Mouse (Mus musculus) heart, embryonic 16.5 days (tissue): Measurements from ENCODE around the gene Klhl29. TPM values are rescaled to one million over a fixed set of nuclear protein-coding genes. Genes with fewer than 3 reads are reported as not detected.
"Not testable (repeated sequence)": the region's sequence is repeated elsewhere in the genome, so short reads cannot be mapped to it uniquely, and the experiment has no call there.

Experiments used
- ATAC-seq: fragments of 200-750 bp; cut with Nextera tagmentation; replicated peaks from 2 replicates; pipeline ENCODE4 v1.8.0; 2017; ENCODE audit warnings: moderate number of reproducible peaks; ENCODE audit not compliant: insufficient read depth, low FRiP score; ENCODE audit errors: extremely low read depth
- H3K27ac ChIP-seq: fragments of 300-500 bp; sonication (generic); 2 replicates; pipeline ENCODE4 v1.5.1; 2014; ENCODE audit warnings: mild to moderate bottlenecking, low read length, control low read depth, moderate library complexity
- H3K27me3 ChIP-seq: fragments of 300-500 bp; sonication (generic); 2 replicates; pipeline ENCODE4 v1.6.1; 2014; ENCODE audit warnings: low read length, mixed read lengths; ENCODE audit not compliant: control insufficient read depth, insufficient read depth
- H3K36me3 ChIP-seq: fragments of 300-500 bp; sonication (generic); 2 replicates; pipeline ENCODE4 v1.6.1; 2014; ENCODE audit not compliant: control insufficient read depth, insufficient read depth
- H3K4me1 ChIP-seq: fragments of 300-500 bp; sonication (generic); 2 replicates; pipeline ENCODE4 v1.6.1; 2014; ENCODE audit warnings: low read length, mixed read lengths; ENCODE audit not compliant: control insufficient read depth, insufficient read depth
- H3K4me2 ChIP-seq: fragments of 300-500 bp; sonication (generic); 2 replicates; pipeline ENCODE4 v1.6.1; 2014; ENCODE audit warnings: low read depth, mild to moderate bottlenecking, control low read depth, low read length
- H3K4me3 ChIP-seq: fragments of 300-500 bp; sonication (generic); 2 replicates; pipeline ENCODE4 v1.5.1; 2014; ENCODE audit warnings: mild to moderate bottlenecking, control low read depth, low read length
- H3K9ac ChIP-seq: fragments of 300-500 bp; sonication (generic); 2 replicates; pipeline ENCODE4 v1.6.1; 2014; ENCODE audit warnings: low read length, control low read depth
- H3K9me3 ChIP-seq: fragments of 300-500 bp; sonication (generic); replicated peaks from 2 replicates; pipeline ENCODE4 v1.6.1; 2016; ENCODE audit warnings: low read length; ENCODE audit not compliant: control insufficient read depth
- WGBS: fragments of 180-500 bp; shearing (Covaris S2); extraction: QIAGEN DNeasy Blood & Tissue Kit; methylation state at CpG from one replicate; pipeline ENCODE4 v1.1.7; 2014; 5-methylcytosine and 5-hydroxymethylcytosine counted together
- polyA plus RNA-seq: library from polyadenylated mRNA; unstranded; fragments of >200 nt; fragmentation: Nextera tagmentation; extraction: Ambion mirVana; gene quantifications from 2 replicates; pipeline ENCODE4 v1.2.1, GENCODE M21; 2015

Gene Klhl29
- polyA plus RNA-seq, 1 experiment from 2014 or later: 0.25 TPM

DNA sequence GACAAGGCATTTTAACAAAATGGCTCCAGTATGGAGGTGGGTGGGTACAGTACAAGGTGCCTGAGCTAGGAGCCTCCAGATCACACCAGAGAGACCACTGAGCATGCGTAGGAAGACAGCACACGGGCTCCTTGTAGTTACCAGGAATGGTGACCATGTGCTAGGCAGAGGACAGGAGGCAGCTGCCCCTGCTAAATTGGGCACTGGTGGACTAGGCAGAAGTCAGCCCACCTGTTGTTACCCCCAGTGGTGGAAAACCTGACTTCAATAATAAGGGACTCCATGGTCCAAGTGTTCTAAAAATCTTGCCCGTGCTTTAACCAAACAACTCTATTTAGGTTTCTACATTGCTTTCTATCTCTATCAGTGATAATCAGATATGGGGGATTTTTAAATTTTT, 10.6 kb downstream of the Klhl29 start:
- Histone ChIP-seq H3K36me3 (no peaks in the 10 kb centered on the region), H3K4me2 (no peak overlapping the region), H3K9ac (no peak overlapping the region), H3K4me1 (no peaks in the 10 kb centered on the region), H3K27me3 (no peaks in the 10 kb centered on the region; the same call in 1 of the 2 replicates), H3K27ac (no peak overlapping the region), H3K9me3 (no peaks in the 10 kb centered on the region), H3K4me3 (no peak overlapping the region)
- WGBS: 84% methylated on average over 3 of the region's 3 CpGs
- no peak for ATAC-seq

DNA sequence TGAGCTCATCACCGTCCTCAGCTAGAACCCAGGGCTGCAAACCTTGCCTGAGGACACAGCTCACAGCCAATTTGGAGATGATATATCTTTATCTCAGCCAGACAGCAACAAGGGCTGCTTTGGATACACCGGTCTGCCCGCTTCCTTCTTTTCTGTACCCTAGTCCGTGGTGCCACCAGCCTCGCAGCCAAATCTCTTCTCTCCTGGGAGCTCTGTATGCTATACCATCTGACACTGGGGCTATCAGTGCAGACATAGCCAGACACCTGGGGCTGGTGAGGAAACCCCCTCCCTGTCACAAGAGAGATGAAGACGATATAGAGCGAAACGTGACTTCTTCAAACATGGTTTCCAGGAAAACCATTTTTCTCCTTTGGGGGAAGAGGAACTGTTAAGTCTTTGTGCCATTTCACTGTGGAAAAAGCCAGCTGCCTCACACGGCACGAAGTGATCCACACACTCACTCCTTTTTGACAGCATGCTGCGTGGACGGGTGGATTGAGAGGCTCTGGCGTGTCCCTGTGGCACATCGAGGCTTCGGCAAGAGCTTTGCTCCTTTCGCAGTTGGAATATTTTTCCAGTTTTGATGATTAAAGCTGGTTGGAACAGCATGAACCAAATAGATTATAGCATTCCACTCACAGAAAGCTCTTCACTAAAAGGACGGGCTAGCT, 11.4 kb downstream of the Klhl29 start:
- no peaks in the 10 kb centered on the region for H3K4me1 ChIP-seq
- H3K36me3 ChIP-seq: no peaks in the 10 kb centered on the region
- ATAC-seq: no peak
- H3K4me3 ChIP-seq: no peak overlapping the region
- H3K27me3 ChIP-seq: no peaks in the 10 kb centered on the region; the same call in 1 of the 2 replicates
- WGBS: 80% methylated on average over 17 of the region's 17 CpGs
- no peaks in the 10 kb centered on the region for H3K9me3 ChIP-seq
- no peak overlapping the region for H3K27ac ChIP-seq
- no peak overlapping the region for H3K4me2 ChIP-seq
- no peak overlapping the region for H3K9ac ChIP-seq

DNA sequence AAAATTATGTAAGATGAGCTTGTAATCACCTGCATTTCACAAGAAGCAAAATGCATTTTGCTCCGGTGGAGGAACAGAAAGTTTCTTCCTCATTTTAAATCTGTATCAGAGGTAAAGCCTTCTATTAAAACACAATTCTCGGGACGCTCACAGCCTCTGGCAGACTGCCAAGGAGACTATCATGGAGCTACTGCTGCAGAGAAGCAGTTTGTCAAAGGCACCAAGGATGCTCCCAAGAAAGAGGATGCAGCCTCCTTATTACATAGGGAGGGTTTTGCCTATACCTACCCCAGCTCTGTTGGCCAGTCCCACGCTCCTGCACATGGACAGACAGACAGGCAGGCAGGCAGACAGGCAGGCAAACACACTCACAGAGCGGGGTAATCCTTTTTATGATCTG, 16.4 kb downstream of the Klhl29 start:
- Histone ChIP-seq H3K4me1 (no peaks in the 10 kb centered on the region), H3K4me2 (no peak overlapping the region), H3K36me3 (no peaks in the 10 kb centered on the region), H3K27me3 (no peaks in the 10 kb centered on the region), H3K9ac (no peak overlapping the region), H3K9me3 (no peaks in the 10 kb centered on the region), H3K4me3 (no peak overlapping the region), H3K27ac (no peak overlapping the region)
- 30% methylated on average over 5 of the region's 5 CpGs for WGBS
- no peak for ATAC-seq

DNA sequence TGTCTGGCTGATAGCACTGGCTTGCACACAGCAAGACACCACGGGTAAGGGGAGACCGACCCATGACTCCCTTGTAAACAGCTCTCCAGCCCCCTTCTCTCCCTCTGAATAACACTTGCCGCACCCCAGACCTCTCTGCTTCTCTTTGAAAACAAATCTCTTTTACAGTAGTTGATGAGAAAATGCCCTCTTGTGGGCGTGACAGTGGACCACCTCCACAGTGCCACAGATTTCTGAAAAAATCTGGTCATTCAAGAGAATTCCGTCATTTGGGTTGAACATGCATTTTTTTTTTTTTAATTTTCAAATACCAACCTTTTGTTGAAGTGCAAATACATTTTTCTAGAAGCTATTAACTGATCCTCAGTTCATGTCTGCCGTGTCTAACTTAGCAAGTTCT, 17.0 kb downstream of the Klhl29 start:
- Histone ChIP-seq H3K27ac (no peak overlapping the region), H3K4me3 (no peak overlapping the region), H3K36me3 (no peaks in the 10 kb centered on the region), H3K27me3 (no peaks in the 10 kb centered on the region), H3K4me1 (no peaks in the 10 kb centered on the region), H3K4me2 (no peak overlapping the region), H3K9me3 (no peaks in the 10 kb centered on the region), H3K9ac (no peak overlapping the region)
- ATAC-seq: no peak
- WGBS: 53% methylated on average over 6 of the region's 6 CpGs

DNA sequence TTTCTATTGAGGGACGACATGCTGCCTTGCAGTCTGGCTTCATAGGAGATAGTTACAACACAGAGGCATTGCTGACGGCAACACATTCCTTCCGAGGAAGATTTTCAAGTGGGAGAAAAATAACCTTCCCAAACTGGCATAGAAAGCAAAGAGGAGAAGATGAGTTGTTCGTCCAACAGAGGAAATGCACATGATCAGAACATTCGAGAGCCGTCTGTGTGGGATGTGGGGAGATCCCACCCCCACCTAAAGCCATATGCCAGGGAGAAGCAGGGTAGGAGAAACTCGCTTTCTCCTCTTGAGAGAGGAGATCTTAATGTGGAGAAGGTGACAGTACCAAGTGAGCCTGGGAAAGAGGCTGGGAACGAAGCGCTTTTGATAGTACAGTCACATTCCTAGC, 22.1 kb downstream of the Klhl29 start:
- H3K4me3 ChIP-seq: no peak overlapping the region
- no peak overlapping the region for H3K27ac ChIP-seq
- WGBS: 63% methylated on average over 9 of the region's 9 CpGs
- no peaks in the 10 kb centered on the region for H3K36me3 ChIP-seq
- H3K4me1 ChIP-seq: peaks cover 7% of the 10 kb centered on the region; the same call in 1 of the 2 replicates
- no peaks in the 10 kb centered on the region for H3K9me3 ChIP-seq
- no peak overlapping the region for H3K9ac ChIP-seq
- ATAC-seq: no peak
- H3K4me2 ChIP-seq: no peak overlapping the region
- H3K27me3 ChIP-seq: no peaks in the 10 kb centered on the region

DNA sequence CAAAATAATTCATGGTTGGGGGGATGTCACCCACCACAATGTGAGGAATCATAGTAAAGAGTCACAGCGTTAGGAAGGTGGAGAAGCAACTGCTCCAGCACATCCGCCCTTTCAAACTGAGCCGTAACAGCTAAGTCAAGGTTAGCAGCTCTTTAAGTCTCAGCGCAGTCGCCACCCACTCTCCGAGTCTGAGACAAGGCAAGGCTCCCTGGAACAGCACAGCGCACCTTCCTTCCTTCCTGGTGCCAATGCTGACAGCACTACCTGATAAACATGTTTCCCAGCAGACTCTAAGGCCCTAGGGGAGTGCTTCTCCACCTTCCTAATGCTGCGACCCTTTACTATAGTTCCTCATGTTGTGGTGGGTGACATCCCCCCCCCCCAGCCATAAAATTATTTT, 22.7 kb downstream of the Klhl29 start:
- Histone ChIP-seq H3K27ac (no peak overlapping the region), H3K4me3 (no peak overlapping the region), H3K4me1 (peaks cover 9% of the 10 kb centered on the region; the same call in 1 of the 2 replicates), H3K4me2 (no peak overlapping the region), H3K9ac (no peak overlapping the region), H3K27me3 (no peaks in the 10 kb centered on the region), H3K9me3 (no peaks in the 10 kb centered on the region), H3K36me3 (no peaks in the 10 kb centered on the region)
- ATAC-seq: no peak
- 81% methylated on average over 8 of the region's 8 CpGs for WGBS

DNA sequence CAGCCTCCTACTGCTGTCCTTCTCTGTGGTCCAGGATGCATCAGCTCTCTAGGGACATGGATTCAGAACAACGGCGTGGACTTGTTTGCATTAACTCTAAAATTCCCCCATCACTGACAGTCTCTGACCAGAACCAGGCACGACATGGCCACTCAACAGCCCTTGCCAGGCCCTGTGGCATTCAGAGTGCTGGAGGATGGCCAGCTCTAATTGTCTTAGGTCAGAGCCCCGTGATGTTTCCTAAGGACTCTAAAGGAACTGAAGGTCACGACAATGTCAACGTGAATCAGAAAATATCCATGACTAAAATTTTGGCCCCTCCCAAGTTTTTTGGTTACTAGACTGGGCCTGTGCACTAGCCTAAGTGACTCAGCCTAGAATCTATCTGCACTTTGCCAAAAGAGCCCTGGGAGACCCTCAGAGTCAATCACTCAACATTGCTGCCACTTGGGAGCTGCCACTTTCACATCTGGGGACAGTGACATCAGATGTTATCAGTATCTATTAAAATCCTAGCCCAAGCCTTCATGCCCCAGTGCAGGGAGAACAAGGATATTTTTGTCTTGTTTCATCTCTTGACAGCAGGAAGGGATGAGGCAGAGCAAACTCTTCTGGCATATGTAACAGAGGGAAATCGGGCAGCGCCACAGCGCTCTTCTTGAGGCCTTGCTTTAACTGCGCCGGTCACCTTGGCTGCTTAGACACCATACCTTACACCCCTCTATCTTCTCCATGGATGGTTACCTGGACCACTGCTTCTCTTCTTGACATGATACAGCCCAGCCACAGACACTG, 24.8 kb downstream of the Klhl29 start:
- Histone ChIP-seq H3K4me3 (no peak overlapping the region), H3K9me3 (no peaks in the 10 kb centered on the region), H3K4me2 (no peak overlapping the region), H3K36me3 (no peaks in the 10 kb centered on the region), H3K4me1 (peaks cover 12% of the 10 kb centered on the region), H3K27me3 (no peaks in the 10 kb centered on the region), H3K9ac (no peak overlapping the region), H3K27ac (no peak overlapping the region)
- ATAC-seq: no peak
- WGBS: 60% methylated on average over 11 of the region's 11 CpGs

DNA sequence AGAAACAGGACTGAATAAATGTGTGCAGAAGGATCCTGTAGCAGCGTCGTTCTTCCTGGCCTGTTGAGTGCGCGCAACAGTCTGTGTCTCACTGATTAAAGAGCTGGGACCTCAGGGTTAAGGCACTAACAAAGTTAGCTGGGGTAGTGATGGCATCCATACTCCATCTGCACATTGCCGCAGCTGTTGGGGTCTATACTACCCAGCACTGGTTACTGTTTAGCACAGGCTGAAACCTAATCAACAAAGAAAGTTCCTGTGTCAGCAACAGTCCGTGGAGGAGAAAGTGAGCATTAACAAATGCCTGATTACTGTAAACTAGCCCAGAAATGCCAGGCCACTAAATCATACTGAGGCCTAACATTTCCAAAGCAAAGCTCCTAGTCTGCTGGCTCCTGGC, 30.4 kb downstream of the Klhl29 start:
- Histone ChIP-seq H3K4me3 (no peak overlapping the region), H3K9ac (no peak overlapping the region), H3K9me3 (no peaks in the 10 kb centered on the region), H3K27me3 (no peaks in the 10 kb centered on the region), H3K4me2 (no peak overlapping the region), H3K27ac (no peak overlapping the region), H3K4me1 (peaks cover 5% of the 10 kb centered on the region), H3K36me3 (no peaks in the 10 kb centered on the region)
- no peak for ATAC-seq
- 81% methylated on average over 6 of the region's 6 CpGs for WGBS

DNA sequence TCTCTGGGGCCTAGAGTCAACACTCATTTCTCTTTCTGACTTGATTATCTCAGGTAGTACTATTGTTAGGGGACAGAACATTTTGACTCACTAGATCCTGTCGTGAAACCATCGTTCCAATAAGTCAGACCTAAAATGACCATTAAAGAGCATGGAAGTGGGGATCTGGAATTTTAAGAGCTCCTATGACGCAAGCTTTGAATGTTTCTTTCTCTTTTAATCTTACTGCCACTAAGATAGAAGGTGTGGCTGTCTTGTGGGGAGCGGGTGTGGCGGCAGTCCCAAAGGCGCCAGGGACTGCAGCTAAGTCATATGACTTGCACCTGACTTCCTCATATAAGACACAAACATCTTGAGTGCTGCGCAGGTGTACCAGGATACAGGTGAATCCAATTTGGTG, 31.0 kb downstream of the Klhl29 start:
- H3K9me3 ChIP-seq, H3K27me3 ChIP-seq, H3K4me1 ChIP-seq, ATAC-seq, H3K36me3 ChIP-seq, H3K4me2 ChIP-seq, H3K4me3 ChIP-seq, H3K27ac ChIP-seq, H3K9ac ChIP-seq: not testable (repeated sequence)
- 91% methylated on average over 6 of the region's 7 CpGs for WGBS
